Comparison of ENCODE assay signal across 8 mouse cellular contexts in the genomic region with DNA sequence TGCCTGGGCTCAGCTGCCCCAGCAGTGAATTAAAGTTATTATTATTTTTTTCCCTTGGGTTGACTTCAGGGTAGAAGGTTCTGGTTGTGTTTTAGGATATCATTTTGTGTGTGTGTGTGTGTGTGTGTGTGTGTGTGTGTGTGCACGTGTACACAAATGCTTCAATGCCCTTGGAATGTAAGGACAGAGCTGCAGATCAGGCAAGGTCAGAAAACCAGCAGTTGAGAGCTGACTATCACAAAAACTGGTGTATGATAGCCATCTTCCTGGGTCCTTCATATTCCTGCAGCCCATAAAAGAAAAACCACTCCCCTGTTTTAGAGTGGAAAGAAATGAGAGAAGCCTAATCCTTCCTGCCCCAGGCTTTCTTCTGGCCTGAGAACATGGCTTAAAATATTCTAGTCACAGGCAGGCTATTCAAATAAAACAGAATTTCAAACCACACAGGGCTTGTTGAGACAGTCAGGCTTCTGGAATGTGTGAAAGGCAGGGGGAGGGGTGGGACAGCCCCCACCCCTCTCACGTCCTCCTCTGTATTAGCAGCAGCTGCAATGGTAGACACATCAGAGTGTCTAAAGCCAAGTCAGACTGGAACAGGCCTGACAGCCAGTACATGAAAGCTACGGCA.
DNase-seq lines count a peak whose midpoint lies in the region; ATAC-seq and TF ChIP-seq lines count a peak whose summit lies in the region.

No protein-coding gene starts in this region.

- no peak overlapping the region for H3K4me3 ChIP-seq in C2C12 (ENCODE audit: insufficient read depth, poor library complexity, severe bottlenecking)
- H3K4me3 ChIP-seq in limb, embryonic 14.5 days (replicated peaks; ENCODE audit: low read length) = no peak overlapping the region

- no peak for TF ChIP-seq CTCF in C2C12 (IDR thresholded peaks at IDR 0.05; ENCODE audit: control insufficient read depth, insufficient read depth, insufficient read length)

- no peaks in the 10 kb centered on the region for H3K79me3 ChIP-seq in C2C12 (ENCODE audit: low read depth)

- no peak overlapping the region for H3K9ac ChIP-seq in limb, embryonic 14.5 days (ENCODE audit: low read depth, low read length, severe bottlenecking)

- peak; percentile 52 for DNase-seq in embryo, embryonic 10.5 days (ENCODE audit: low spot score)
- no peak for DNase-seq in embryo, embryonic 9.5 days (ENCODE audit: extremely low spot score)
- DNase-seq in forelimb bud, embryonic 11.5 days (ENCODE audit: low read depth, low spot score) = peak; percentile 46
- DNase-seq in limb, embryonic 14.5 days (ENCODE audit: low spot score) = peak; percentile 69
- no peak for DNase-seq in ovary, postnatal 36 days (ENCODE audit: low spot score)
- DNase-seq in adrenal gland, adult (ENCODE audit: inconsistent age in 2 of 2, low spot score in 1 of 2) = no peak
- no peak for DNase-seq in cerebellum, postnatal 4 days (ENCODE audit: low spot score in 2 of 2)

- WGBS in limb, embryonic 14.5 days = 15% methylated on average over 3 of the region's 3 CpGs

- H3K36me3 ChIP-seq in C2C12 (ENCODE audit: control insufficient read depth, insufficient read depth) = no peaks in the 10 kb centered on the region
- no peaks in the 10 kb centered on the region for H3K36me3 ChIP-seq in limb, embryonic 14.5 days (ENCODE audit: control insufficient read depth, insufficient read depth, low read length)

- peak overlapping the region; percentile 61; the same call in 1 of the 2 replicates for H3K27ac ChIP-seq in limb, embryonic 14.5 days (replicated peaks; ENCODE audit: low read depth, low read length)

- H3K4me2 ChIP-seq in limb, embryonic 14.5 days (replicated peaks; ENCODE audit: low read depth, low read length, severe bottlenecking) = no peak overlapping the region

- no peaks in the 10 kb centered on the region for H3K79me2 ChIP-seq in C2C12 (ENCODE audit: control insufficient read depth, insufficient read depth)

- no peak for TF ChIP-seq POLR2A in limb, embryonic 14.5 days (IDR thresholded peaks at IDR 0.05; ENCODE audit: borderline replicate concordance, extremely low read depth, insufficient read depth, insufficient read length)

- peaks cover 18% of the 10 kb centered on the region for H3K4me1 ChIP-seq in limb, embryonic 14.5 days (ENCODE audit: control insufficient read depth, insufficient read depth, low read length)

- H3K27me3 ChIP-seq in C2C12 (ENCODE audit: control insufficient read depth, insufficient read depth, insufficient read length) = no peaks in the 10 kb centered on the region
- no peaks in the 10 kb centered on the region for H3K27me3 ChIP-seq in limb, embryonic 14.5 days (ENCODE audit: control insufficient read depth, insufficient read depth, low read length)

- peak; percentile 93 for ATAC-seq in limb, embryonic 14.5 days (ENCODE audit: low FRiP score, low read depth)

- H3K9me3 ChIP-seq in limb, embryonic 14.5 days (ENCODE audit: control insufficient read depth, low read length) = no peaks in the 10 kb centered on the region

- no peak overlapping the region for H3ac ChIP-seq in C2C12 (ENCODE audit: control insufficient read depth, insufficient read length, low read depth)

TF ChIP-seq in C2C12, 6 proteins besides CTCF, POLR2A, EP300 and RAD21:
- no peak for TF ChIP-seq MYOG (IDR thresholded peaks at IDR 0.05; ENCODE audit: control insufficient read depth, extremely low read depth, insufficient read length)
- TF ChIP-seq MYOD1 (IDR thresholded peaks at IDR 0.05; ENCODE audit: control insufficient read depth, insufficient read length, low read depth) = peak; percentile 60
TF ChIP-seq in C2C12: peak in this region for 1.

Comparison
In these comparisons a context has a peak if more than half of its experiments do, and no peak if none do; other contexts are left out.
1. DNase-seq: peak in embryo, embryonic 10.5 days (single experiment), forelimb bud, embryonic 11.5 days (single experiment) and limb, embryonic 14.5 days (single experiment); none in embryo, embryonic 9.5 days (single experiment), ovary, postnatal 36 days (single experiment), adrenal gland, adult (0 of 2) and cerebellum, postnatal 4 days (0 of 2).